Mouse (Mus musculus) forebrain, embryonic 16.5 days (tissue): ENCODE results near the gene Camsap2. TPM values are rescaled to one million over a fixed set of nuclear protein-coding genes. Genes with fewer than 3 reads are reported as not detected.

Source experiments
- ATAC-seq: fragments of 200-750 bp; cut with Nextera tagmentation; 2 replicates; pipeline ENCODE4 v1.8.0; 2017; ENCODE audit warnings: mild to moderate bottlenecking, moderate library complexity
- H3K27ac ChIP-seq: fragments of 300-500 bp; sonication (generic); 2 replicates; pipeline ENCODE4 v1.5.1; 2014; ENCODE audit warnings: low read length, control low read depth
- H3K27me3 ChIP-seq: fragments of 300-500 bp; sonication (generic); replicated peaks from 2 replicates; pipeline ENCODE4 v1.6.1; 2014; ENCODE audit warnings: low read length; ENCODE audit not compliant: control insufficient read depth, insufficient read depth
- H3K36me3 ChIP-seq: fragments of 300-500 bp; sonication (generic); 2 replicates; pipeline ENCODE4 v1.6.1; 2014; ENCODE audit not compliant: control insufficient read depth, insufficient read depth
- H3K4me1 ChIP-seq: fragments of 300-500 bp; sonication (generic); replicated peaks from 2 replicates; pipeline ENCODE4 v1.6.1; 2014; ENCODE audit warnings: low read length; ENCODE audit not compliant: control insufficient read depth, insufficient read depth
- H3K4me2 ChIP-seq: fragments of 300-500 bp; sonication (generic); 2 replicates; pipeline ENCODE4 v1.6.1; 2014; ENCODE audit warnings: mild to moderate bottlenecking, low read length, control low read depth
- H3K4me3 ChIP-seq: fragments of 300-500 bp; sonication (generic); replicated peaks from 2 replicates; pipeline ENCODE4 v1.5.1; 2014; ENCODE audit warnings: mild to moderate bottlenecking, low read length, control low read depth
- H3K9ac ChIP-seq: fragments of 300-500 bp; sonication (generic); replicated peaks from 2 replicates; pipeline ENCODE4 v1.6.1; 2014; ENCODE audit warnings: low read depth, low read length, control low read depth
- H3K9me3 ChIP-seq: fragments of 300-500 bp; sonication (generic); 2 replicates; pipeline ENCODE4 v1.6.1; 2016; ENCODE audit warnings: low read length; ENCODE audit not compliant: control insufficient read depth
- WGBS: fragments of 180-500 bp; shearing (Covaris S2); extraction: QIAGEN DNeasy Blood & Tissue Kit; methylation state at CpG from one replicate; pipeline ENCODE4 v1.1.7; 2014; 5-methylcytosine and 5-hydroxymethylcytosine counted together
- polyA plus RNA-seq: library from polyadenylated mRNA; unstranded; fragments of >200 nt; fragmentation: Nextera tagmentation; extraction: Ambion mirVana; gene quantifications from 2 replicates; pipeline ENCODE4 v1.2.1, GENCODE M21; 2015

The Camsap2 gene
- polyA plus RNA-seq, 1 experiment from 2014 or later, result 30.8 TPM

DNA sequence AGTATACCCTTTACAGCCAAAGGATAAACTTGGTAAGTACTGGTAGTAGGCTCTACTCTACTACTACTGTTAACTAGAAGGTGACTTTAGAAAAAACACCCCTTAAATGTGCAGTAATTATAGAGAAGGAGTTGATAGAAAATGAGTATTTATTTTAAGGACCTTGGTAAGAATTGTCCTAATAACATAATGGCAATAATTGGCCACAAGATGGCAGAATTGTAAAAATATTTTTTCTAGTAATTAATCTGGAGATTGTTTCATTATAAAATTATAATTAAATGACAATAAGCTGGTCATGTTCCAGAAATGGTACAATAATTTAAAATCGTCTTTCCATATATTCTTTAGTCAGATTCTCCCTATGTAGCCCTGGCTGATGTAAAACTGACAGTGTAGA, 56.1 kb downstream of the Camsap2 start:
- Histone ChIP-seq H3K4me2 (no peak overlapping the region), H3K27me3 (no peaks in the 10 kb centered on the region), H3K9me3 (no peaks in the 10 kb centered on the region), H3K4me3 (no peak overlapping the region), H3K4me1 (no peaks in the 10 kb centered on the region), H3K36me3 (no peaks in the 10 kb centered on the region; the same call in 1 of the 2 replicates), H3K9ac (no peak overlapping the region), H3K27ac (no peak overlapping the region)
- WGBS, result 71% methylated on average over 1 of the region's 1 CpGs
- ATAC-seq, result no peak

DNA sequence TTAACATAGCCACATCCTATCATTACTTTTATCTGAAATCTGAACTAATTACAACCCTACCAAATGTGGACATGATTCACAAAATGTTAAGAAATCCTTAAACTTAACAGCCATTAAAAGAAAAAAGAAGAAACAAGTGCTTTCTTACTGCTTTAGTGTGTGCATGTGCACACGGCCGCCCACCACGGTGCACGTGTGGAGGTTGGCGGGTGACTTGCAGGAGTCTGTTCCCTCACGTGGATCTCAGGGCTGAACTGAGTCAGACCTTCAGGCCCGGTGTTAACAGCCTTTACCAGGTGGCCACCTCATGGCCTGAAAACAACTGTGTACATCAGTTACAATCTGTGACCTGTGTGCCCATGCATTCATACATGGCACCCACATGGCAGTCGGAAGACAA, 68.5 kb downstream of the Camsap2 start:
- Histone ChIP-seq H3K9ac (no peak overlapping the region), H3K27ac (no peak overlapping the region), H3K4me2 (no peak overlapping the region), H3K9me3 (no peaks in the 10 kb centered on the region), H3K36me3 (peaks cover 65% of the 10 kb centered on the region), H3K27me3 (no peaks in the 10 kb centered on the region), H3K4me3 (no peak overlapping the region), H3K4me1 (no peaks in the 10 kb centered on the region)
- no peak for ATAC-seq
- 93% methylated on average over 8 of the region's 8 CpGs for WGBS

DNA sequence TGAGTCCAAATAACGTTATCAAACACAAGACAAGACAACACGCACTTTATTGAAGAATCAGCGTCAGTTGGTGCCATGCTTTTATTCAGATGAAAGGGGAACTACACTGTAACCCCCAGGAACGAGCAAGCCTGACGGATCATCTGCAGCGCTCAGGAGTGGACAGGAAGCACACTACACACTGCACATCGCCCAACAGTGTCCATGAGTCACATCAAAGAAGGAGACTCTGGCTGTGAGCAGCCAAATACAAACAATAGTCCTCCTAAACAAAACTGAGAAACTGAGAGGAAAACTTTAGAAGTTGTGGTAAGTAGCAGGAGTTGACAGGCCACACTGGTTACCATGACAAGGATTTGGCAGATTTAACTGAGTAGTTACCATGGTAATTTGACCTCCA, 77.7 kb downstream of the Camsap2 start:
- Histone ChIP-seq H3K4me1 (no peaks in the 10 kb centered on the region), H3K9me3 (no peaks in the 10 kb centered on the region), H3K27ac (no peak overlapping the region), H3K4me2 (no peak overlapping the region), H3K4me3 (no peak overlapping the region), H3K27me3 (no peaks in the 10 kb centered on the region), H3K36me3 (peaks cover 20% of the 10 kb centered on the region), H3K9ac (no peak overlapping the region)
- ATAC-seq, result no peak
- whole genome bisulfite sequencing, result 66% methylated on average over 7 of the region's 7 CpGs

DNA sequence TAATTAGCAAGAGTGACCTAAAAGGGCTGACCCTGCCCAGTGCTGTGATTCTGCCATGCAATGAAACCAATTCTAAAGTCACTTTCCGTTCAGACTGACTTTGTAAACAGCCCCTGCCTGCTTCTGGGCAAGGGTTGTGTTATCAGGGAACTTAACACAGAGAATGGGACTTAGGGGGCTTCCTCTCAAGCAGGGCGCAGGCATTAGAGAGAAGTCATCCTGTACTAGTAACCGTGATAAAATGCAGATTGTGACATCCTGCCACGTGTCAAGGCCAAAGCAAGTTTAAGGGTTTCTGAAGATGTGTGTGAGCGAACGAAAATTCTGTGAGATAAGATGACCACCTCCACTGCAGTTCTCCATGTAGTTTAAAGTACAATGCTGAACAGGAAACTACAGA, 79.8 kb downstream of the Camsap2 start:
- H3K9me3 ChIP-seq, result no peaks in the 10 kb centered on the region
- H3K27me3 ChIP-seq, result peaks cover 6% of the 10 kb centered on the region
- peaks cover under 1% of the 10 kb centered on the region; the same call in 1 of the 2 replicates for H3K4me1 ChIP-seq
- H3K4me3 ChIP-seq, result no peak overlapping the region
- ATAC-seq, result no peak
- H3K27ac ChIP-seq, result no peak overlapping the region
- 77% methylated on average over 6 of the region's 6 CpGs for WGBS
- H3K9ac ChIP-seq, result no peak overlapping the region
- no peak overlapping the region for H3K4me2 ChIP-seq
- peaks cover 2% of the 10 kb centered on the region for H3K36me3 ChIP-seq

DNA sequence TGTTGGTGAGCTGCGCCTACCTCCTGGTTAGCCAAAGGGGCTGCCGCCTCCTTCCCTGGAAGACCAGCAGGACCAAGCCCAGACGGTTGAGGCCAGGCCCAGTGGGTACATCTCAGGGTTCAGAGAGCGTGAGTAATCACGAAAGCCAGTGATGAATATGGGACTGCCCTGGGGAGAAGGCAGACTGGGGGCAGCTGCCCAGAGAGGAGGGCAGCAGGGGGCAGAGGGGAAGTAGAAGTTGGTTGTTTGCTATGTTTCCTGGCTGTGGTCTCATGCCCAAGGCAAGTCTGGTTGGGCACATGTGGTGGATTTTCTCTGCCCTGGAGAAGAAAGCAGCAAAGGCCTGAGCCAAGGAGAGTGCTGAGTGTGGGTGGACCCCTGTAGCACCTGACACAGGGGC, 82.5 kb downstream of the Camsap2 start:
- Histone ChIP-seq H3K4me3 (no peak overlapping the region), H3K9ac (no peak overlapping the region), H3K4me1 (peaks cover 14% of the 10 kb centered on the region), H3K27me3 (peaks cover 22% of the 10 kb centered on the region), H3K4me2 (no peak overlapping the region), H3K36me3 (0 out of 2 replicates have a peak, but pooled peaks cover 2% of the 10 kb centered on the region), H3K9me3 (no peaks in the 10 kb centered on the region), H3K27ac (no peak overlapping the region)
- ATAC-seq, result no peak
- WGBS, result 84% methylated on average over 5 of the region's 5 CpGs

DNA sequence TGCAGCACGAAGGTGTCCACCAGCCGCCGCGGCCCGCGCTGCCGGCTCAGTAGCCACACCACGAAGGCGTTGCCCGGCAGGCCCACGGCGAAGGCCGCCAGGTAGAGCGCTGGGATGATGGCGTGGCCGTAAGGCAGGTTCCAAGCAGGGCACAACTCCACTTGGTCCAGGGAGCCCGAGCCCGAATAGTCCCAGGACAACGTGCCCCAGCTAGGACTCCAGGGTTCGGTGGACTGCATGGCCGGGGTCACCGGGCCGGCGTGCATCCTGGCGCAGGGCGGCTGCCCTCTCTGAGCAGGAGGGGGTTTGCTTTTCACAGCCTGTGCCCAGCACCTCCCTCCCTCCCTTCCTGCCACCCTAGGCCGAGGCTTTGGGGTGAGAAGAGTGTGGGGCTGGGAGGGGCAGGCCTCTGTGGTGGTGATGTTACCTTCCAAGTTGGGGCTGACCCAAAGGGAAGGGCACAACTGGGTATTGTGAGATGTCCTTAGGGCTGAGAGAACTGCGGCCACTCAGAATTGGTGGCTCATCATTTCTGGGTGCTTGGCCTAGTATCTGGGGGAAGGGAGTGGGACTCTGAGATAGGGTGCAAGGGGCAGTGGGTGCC, 85.2 kb downstream of the Camsap2 start, which contains the start of gene Gpr25:
TSS of gene Gpr25 (minus strand) at position 239 of the 604 bp plus-strand sequence.
- whole genome bisulfite sequencing, result 5% methylated on average over 28 of the region's 28 CpGs
- Histone ChIP-seq H3K36me3 (no peaks in the 10 kb centered on the region), H3K9ac (peak within 1 kb of the TSS; percentile 75), H3K9me3 (no peaks in the 10 kb centered on the region), H3K27me3 (peaks cover 30% of the 10 kb centered on the region), H3K27ac (no peak within 1 kb of the TSS), H3K4me2 (peak within 1 kb of the TSS; percentile 96), H3K4me3 (peak within 1 kb of the TSS; percentile 66), H3K4me1 (peaks cover 14% of the 10 kb centered on the region)
- ATAC-seq, result peak; percentile 29

DNA sequence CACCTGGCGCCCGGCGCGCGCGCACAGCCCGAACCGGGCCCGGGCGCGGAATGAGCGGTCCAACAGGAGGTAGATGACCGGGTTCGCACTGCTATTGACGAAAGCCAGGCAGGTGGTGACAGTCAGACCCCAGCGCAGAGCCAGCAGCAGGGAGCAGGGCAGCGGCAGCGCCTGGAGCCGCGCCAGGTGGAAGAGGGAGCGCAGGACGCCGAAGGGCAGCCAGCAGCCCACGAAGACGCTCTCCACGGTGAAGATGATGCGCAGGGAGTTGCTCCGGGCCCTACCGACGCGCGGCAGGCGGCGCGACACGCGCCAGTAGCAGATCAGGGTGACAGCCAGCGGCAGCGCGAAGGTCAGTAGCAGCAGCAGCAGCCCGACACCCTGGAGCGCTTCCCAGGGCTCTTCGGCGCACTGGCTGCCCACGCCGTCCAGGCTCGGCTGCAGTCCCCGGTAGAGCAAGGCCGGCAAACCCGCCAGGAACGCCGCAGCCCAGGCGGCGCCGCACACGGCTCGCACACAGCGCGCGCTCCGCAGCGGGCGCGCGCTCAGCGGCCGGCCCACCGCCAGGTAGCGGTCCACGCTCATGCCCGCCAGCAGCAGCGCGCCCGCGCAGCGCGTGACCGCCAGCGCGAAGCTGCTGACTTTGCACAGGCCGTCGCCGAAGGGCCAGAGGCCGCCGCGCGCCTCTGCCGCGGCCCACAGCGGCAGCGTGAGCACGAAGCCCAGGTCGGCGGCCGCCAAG, 85.8 kb downstream of the Camsap2 start:
- Histone ChIP-seq H3K4me1 (peaks cover 14% of the 10 kb centered on the region), H3K4me3 (peak overlapping the region; percentile 66), H3K27ac (no peak overlapping the region), H3K9me3 (no peaks in the 10 kb centered on the region), H3K27me3 (peaks cover 30% of the 10 kb centered on the region), H3K4me2 (peak overlapping the region; percentile 96), H3K36me3 (no peaks in the 10 kb centered on the region), H3K9ac (peak overlapping the region; percentile 75)
- WGBS, result 1% methylated on average over 89 of the region's 95 CpGs
- peak; percentile 81 for ATAC-seq

DNA sequence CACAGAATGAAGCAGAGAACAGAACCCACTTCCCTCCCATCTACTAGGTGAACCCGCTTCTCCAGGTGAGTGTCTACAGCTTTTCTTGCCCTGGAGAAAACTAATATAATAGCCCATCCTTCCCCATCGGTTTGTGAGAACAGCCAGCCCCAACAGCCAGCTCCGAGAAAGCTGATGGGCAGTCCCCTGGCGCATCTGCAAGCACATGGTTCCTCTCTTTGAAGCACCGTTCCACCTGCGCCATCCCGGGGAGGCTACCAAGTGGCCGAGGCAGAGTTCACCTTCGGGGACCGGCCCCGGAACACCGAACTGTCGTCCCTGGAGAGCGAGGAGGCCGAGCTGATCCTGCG, 86.4 kb downstream of the Camsap2 start:
- peak overlapping the region; percentile 75 for H3K9ac ChIP-seq
- WGBS, result 4% methylated on average over 16 of the region's 16 CpGs
- H3K27me3 ChIP-seq, result peaks cover 30% of the 10 kb centered on the region
- H3K36me3 ChIP-seq, result no peaks in the 10 kb centered on the region
- H3K4me1 ChIP-seq, result peaks cover 14% of the 10 kb centered on the region
- no peak for ATAC-seq
- no peaks in the 10 kb centered on the region for H3K9me3 ChIP-seq
- peak overlapping the region; percentile 96 for H3K4me2 ChIP-seq
- peak overlapping the region; percentile 66 for H3K4me3 ChIP-seq
- no peak overlapping the region for H3K27ac ChIP-seq

DNA sequence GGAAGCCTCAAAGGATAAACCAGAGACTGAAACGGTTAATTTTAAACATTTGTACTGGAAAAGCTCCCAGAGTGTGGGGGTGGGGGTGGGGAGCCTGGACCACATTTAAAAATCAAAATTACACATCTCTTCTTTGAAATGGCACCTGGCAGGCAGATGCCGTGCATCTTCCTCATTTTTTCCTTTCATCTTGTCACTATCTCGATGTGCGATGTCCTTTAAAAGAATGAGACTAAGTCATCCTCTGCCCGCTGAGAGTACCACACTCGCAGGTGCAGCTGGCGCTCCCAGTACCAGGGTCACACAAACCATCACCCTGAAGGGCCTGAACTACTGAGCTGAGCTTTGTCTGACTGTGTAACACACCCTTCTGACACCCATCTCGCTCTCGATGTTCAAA, 87.4 kb downstream of the Camsap2 start:
- Histone ChIP-seq H3K9me3 (no peaks in the 10 kb centered on the region), H3K36me3 (no peaks in the 10 kb centered on the region), H3K27ac (no peak overlapping the region), H3K4me3 (no peak overlapping the region), H3K9ac (no peak overlapping the region), H3K4me1 (peaks cover 14% of the 10 kb centered on the region), H3K4me2 (no peak overlapping the region), H3K27me3 (peaks cover 30% of the 10 kb centered on the region)
- ATAC-seq, result no peak
- 71% methylated on average over 9 of the region's 9 CpGs for WGBS
